Mouse (Mus musculus): Measurements from ENCODE around the gene Abhd6. TPM values are rescaled to one million over a fixed set of nuclear protein-coding genes. Genes with fewer than 3 reads are reported as not detected.
A peak's percentile ranks its signal among the peaks of the same experiment; 100 is the strongest.

Abhd6 gene
- total RNA-seq, 1 experiment from 2014 or later: 45.9 TPM

- no peak for DNase-seq
Measured at GRCm38 (mm10) chr14:8062537-8063301, 60.0 kb downstream of the Abhd6 start.

- DNase-seq: peak; percentile 50
Measured at GRCm38 (mm10) chr14:8063835-8064785, 61.4 kb downstream of the Abhd6 start.

GRCm38 (mm10) chr14:8080165-8080679 is 77.5 kb downstream of the Abhd6 start, which contains the start of gene Rpp14:
Rpp14 (plus strand) TSS chr14:8080367.
- DNase-seq: peak; percentile 97

GRCm38 (mm10) chr14:8080718-8081117 is 78.0 kb downstream of the Abhd6 start:
- peak; percentile 56 for DNase-seq

GRCm38 (mm10) chr14:8082949-8083348 is 80.2 kb downstream of the Abhd6 start:
- DNase-seq: no peak

GRCm38 (mm10) chr14:8089016-8089415 is 86.3 kb downstream of the Abhd6 start:
- DNase-seq: no peak

- no peak for DNase-seq
Measured at GRCm38 (mm10) chr14:8092573-8092972, 89.9 kb downstream of the Abhd6 start.

- DNase-seq: peak; percentile 74
Measured at GRCm38 (mm10) chr14:8093427-8093826, 90.7 kb downstream of the Abhd6 start.

- DNase-seq: no peak
Measured at GRCm38 (mm10) chr14:8094931-8095561, 92.3 kb downstream of the Abhd6 start.

GRCm38 (mm10) chr14:8095562-8095950 is 92.9 kb downstream of the Abhd6 start:
- DNase-seq: peak; percentile 43

- DNase-seq: peak; percentile 97
Measured at GRCm38 (mm10) chr14:8097978-8098686, 95.4 kb downstream of the Abhd6 start, which contains the start of gene Pxk. Pxk (plus strand) TSS chr14:8098211.

GRCm38 (mm10) chr14:8098687-8098995 is 95.9 kb downstream of the Abhd6 start:
- DNase-seq: no peak

GRCm38 (mm10) chr14:8099561-8100021 is 96.9 kb downstream of the Abhd6 start:
- peak; percentile 53 for DNase-seq

- DNase-seq: no peak
Measured at GRCm38 (mm10) chr14:8101886-8102285, 99.2 kb downstream of the Abhd6 start.

GRCm38 (mm10) chr14:8102676-8103075 is 100.0 kb downstream of the Abhd6 start:
- no peak for DNase-seq

Other genes starting within 250 kb of the Abhd6 start
- not detected in 2 replicates for gene Gm26661, start 211.3 kb upstream of the Abhd6 start, total RNA-seq (2021)
- 43.3 and 45.7 TPM in 2 replicates for gene Flnb, start 184.9 kb upstream of the Abhd6 start, total RNA-seq (2021)
- gene Gm45521, start 45.6 kb upstream of the Abhd6 start, total RNA-seq (2021): not detected in 2 replicates
- gene Dnase1l3, start 8.3 kb upstream of the Abhd6 start, total RNA-seq (2021): 2.6 and 3.9 TPM in 2 replicates
- gene Rpp14, start 77.5 kb downstream of the Abhd6 start, total RNA-seq (2021): 35.8 and 37.1 TPM in 2 replicates
- gene Pxk, start 95.3 kb downstream of the Abhd6 start, total RNA-seq (2021): 54.8 and 61.4 TPM in 2 replicates
- 450 and 471 TPM in 2 replicates for gene Pdhb, start 170.1 kb downstream of the Abhd6 start, total RNA-seq (2021)
- 12.3 and 15.4 TPM in 2 replicates for gene Kctd6, start 211.2 kb downstream of the Abhd6 start, total RNA-seq (2021)